Mouse (Mus musculus) ES-E14 (cell line): Measurements from ENCODE around the gene Rbm6.

Experiments used
- CHD2 ChIP-seq: IDR thresholded peaks from 2 replicates; pipeline ENCODE4 v1.6.1; 2014; ENCODE audit warnings: mild to moderate bottlenecking, low read depth, low read length, inconsistent platforms
- HCFC1 ChIP-seq: IDR thresholded peaks from 2 replicates; pipeline ENCODE4 v1.6.1; 2012; ENCODE audit warnings: low read length, inconsistent platforms, borderline replicate concordance; ENCODE audit not compliant: insufficient read depth
- ZC3H11A ChIP-seq: IDR thresholded peaks from 2 replicates; pipeline ENCODE4 v1.6.1; 2012; ENCODE audit warnings: low read depth, mild to moderate bottlenecking, inconsistent platforms, low read length, borderline replicate concordance
- ZNF384 ChIP-seq: IDR thresholded peaks from 2 replicates; pipeline ENCODE4 v1.6.1; 2012; ENCODE audit warnings: low read depth, low read length, inconsistent platforms

DNA sequence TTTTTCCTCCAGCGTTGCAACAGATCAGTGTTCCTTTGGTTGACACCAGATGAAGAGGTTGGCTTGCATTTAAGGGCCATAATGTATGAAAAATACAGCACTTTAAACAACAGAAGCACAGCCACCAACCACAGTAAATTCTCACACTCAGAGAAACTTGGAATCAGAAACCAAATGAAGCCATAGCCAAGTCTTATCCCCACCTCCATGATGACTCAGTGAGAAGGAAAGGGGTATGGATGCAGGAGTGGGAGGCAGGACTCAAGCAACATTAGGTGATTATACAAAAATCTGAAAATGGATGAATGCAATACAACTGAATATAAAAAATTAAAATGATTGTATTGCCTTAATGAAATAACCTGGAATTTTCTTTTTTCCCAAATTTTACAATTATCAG, 34.2 kb downstream of the Rbm6 start:
- no peak for TF ChIP-seq ZNF384
- no peak for TF ChIP-seq HCFC1
- no peak for TF ChIP-seq CHD2
- no peak for TF ChIP-seq ZC3H11A
